Mouse (Mus musculus) heart, embryonic 14.5 days (tissue): ENCODE data around the gene Cdc42ep4. TPM values are rescaled to one million over a fixed set of nuclear protein-coding genes. Genes with fewer than 3 reads are reported as not detected.

ENCODE experiments used
- ATAC-seq: fragments of 200-750 bp; cut with Nextera tagmentation; 2 replicates; pipeline ENCODE4 v1.8.0; 2017; ENCODE audit warnings: low read depth, moderate TSS enrichment; ENCODE audit not compliant: insufficient number of reproducible peaks, insufficient read depth, low FRiP score
- H3K27ac ChIP-seq, 2 experiments: fragments of 200-500 bp in 1 of 2; fragments of 300-500 bp in 1 of 2; sonication (generic) in 1 of 2; replicated peaks in 1 of 2; 2 replicates each; pipeline ENCODE4 v1.5.1; 2012 to 2014; ENCODE audit warnings: low read depth in 2 of 2, low read length in 2 of 2, control low read depth in 1 of 2, mild to moderate bottlenecking in 1 of 2, mixed read lengths in 1 of 2; ENCODE audit not compliant: control insufficient read depth in 1 of 2, insufficient read depth in 1 of 2
- H3K27me3 ChIP-seq: fragments of 300-500 bp; sonication (generic); 2 replicates; pipeline ENCODE4 v1.6.1; 2014; ENCODE audit warnings: mild to moderate bottlenecking, low read length, control low read depth; ENCODE audit not compliant: control insufficient read depth, insufficient read depth
- H3K36me3 ChIP-seq: fragments of 300-500 bp; sonication (generic); 2 replicates; pipeline ENCODE4 v1.6.1; 2014; ENCODE audit warnings: mild to moderate bottlenecking, control low read depth, low read length, mixed read lengths; ENCODE audit not compliant: control insufficient read depth, insufficient read depth
- H3K4me1 ChIP-seq, 2 experiments: fragments of 200-500 bp in 1 of 2; fragments of 300-500 bp in 1 of 2; sonication (generic) in 1 of 2; 2 replicates each; pipeline ENCODE4 v1.6.1; 2012 to 2014; ENCODE audit warnings: low read length in 2 of 2, control low read depth in 1 of 2, mixed read lengths in 1 of 2; ENCODE audit not compliant: control insufficient read depth in 2 of 2, insufficient read depth in 2 of 2
- H3K4me2 ChIP-seq: fragments of 300-500 bp; sonication (generic); 2 replicates; pipeline ENCODE4 v1.6.1; 2014; ENCODE audit warnings: mild to moderate bottlenecking, low read length
- H3K4me3 ChIP-seq, 2 experiments: fragments of 200-500 bp in 1 of 2; fragments of 300-500 bp in 1 of 2; sonication (generic) in 1 of 2; 2 replicates each; pipeline ENCODE4 v1.5.1; 2012 to 2014; ENCODE audit warnings: low read length in 2 of 2, mild to moderate bottlenecking in 2 of 2, control low read depth in 1 of 2, low read depth in 1 of 2, moderate library complexity in 1 of 2; ENCODE audit not compliant: control insufficient read depth in 1 of 2, insufficient read depth in 1 of 2
- H3K9ac ChIP-seq: fragments of 300-500 bp; sonication (generic); 2 replicates; pipeline ENCODE4 v1.6.1; 2014; ENCODE audit warnings: mild to moderate bottlenecking, low read length
- H3K9me3 ChIP-seq: fragments of 300-500 bp; sonication (generic); 2 replicates; pipeline ENCODE4 v1.6.1; 2016; ENCODE audit warnings: low read length, control low read depth; ENCODE audit not compliant: control insufficient read depth
- WGBS: fragments of 180-500 bp; shearing (Covaris S2); extraction: QIAGEN DNeasy Blood & Tissue Kit; methylation state at CpG from one replicate; pipeline ENCODE4 v1.1.7; 2014; 5-methylcytosine and 5-hydroxymethylcytosine counted together
- polyA plus RNA-seq: library from polyadenylated mRNA; unstranded; fragments of >200 nt; fragmentation: Nextera tagmentation; extraction: Ambion mirVana; gene quantifications from 2 replicates; pipeline ENCODE4 v1.2.1, GENCODE M21; 2014

Gene Cdc42ep4
- polyA plus RNA-seq, 1 experiment from 2014 or later, result 16.8 TPM

DNA sequence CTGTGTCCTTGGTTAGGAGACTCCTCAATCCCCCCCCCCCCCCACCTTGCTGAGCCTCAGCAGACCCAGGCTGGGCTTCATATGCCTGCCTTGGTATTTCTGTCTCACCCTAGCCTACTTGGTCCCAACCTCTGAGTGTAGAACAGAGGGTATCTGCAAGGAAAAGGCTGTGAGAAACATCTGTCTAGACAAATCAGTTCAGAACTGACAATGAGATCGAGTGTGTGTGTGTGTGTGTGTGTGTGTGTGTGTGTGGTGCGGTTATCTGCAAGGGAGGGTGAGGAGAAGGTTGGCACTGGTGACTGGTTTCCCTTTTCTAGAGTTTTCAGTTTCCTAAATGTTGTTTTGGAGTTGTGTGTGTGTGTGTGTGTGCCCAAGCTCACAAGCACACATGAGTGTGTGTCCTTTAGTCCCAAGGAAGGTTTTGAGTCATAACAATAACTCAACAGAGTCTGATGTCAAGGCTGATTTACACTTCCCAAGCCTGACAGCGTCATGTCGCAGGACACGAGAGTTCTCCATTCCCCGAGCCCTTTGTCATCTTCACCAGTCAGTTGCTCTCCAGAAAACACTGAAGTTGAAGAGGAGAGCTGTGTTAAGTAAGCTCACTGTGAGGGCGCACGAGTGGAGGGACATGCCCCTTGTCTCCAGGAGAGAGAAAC lies 10.6 kb upstream of the Cdc42ep4 start:
- Histone ChIP-seq H3K4me1 (peaks cover 14 to 20% of the 10 kb centered on the region in 2 experiments), H3K27me3 (no peaks in the 10 kb centered on the region), H3K4me3 (no peak overlapping the region), H3K36me3 (no peaks in the 10 kb centered on the region), H3K9me3 (no peaks in the 10 kb centered on the region), H3K4me2 (no peak overlapping the region), H3K9ac (no peak overlapping the region), H3K27ac (no peak overlapping the region)
- WGBS, result 72% methylated on average over 8 of the region's 8 CpGs
- no peak for ATAC-seq

- Histone ChIP-seq H3K4me2 (no peak overlapping the region), H3K9ac (no peak overlapping the region), H3K4me1 (peaks cover 8 to 13% of the 10 kb centered on the region in 2 experiments), H3K4me3 (no peak overlapping the region), H3K27me3 (no peaks in the 10 kb centered on the region), H3K9me3 (no peaks in the 10 kb centered on the region), H3K27ac (no peak overlapping the region), H3K36me3 (no peaks in the 10 kb centered on the region)
- no peak for ATAC-seq
- WGBS, result 71% methylated on average over 7 of the region's 7 CpGs
These were observed 10.0 kb upstream of the Cdc42ep4 start for GRCm38 (mm10) chr11:113761646-113762045.

DNA sequence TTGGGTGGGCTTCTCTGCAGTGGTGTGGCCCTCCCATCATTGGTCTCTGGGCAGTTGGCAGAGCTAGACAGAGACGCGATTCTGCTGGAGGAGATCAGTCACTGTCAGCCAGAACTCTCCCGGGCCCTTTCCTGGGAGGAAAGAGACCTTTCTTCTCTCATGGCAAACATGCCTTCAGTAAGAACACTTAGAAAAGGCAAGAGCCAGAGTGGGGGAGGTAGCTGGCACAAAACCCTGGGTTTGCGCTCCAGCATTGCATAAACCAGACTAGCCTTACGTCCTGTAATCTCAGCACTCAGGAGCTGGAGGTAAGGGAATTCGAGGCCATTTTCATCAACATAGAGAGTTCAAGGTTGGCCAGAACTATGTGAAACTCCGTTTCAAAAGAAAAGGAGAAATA lies 8.8 kb upstream of the Cdc42ep4 start:
- H3K36me3 ChIP-seq, result no peaks in the 10 kb centered on the region
- no peak overlapping the region for H3K4me3 ChIP-seq
- 61% methylated on average over 7 of the region's 7 CpGs for WGBS
- no peak overlapping the region for H3K9ac ChIP-seq
- no peak overlapping the region for H3K27ac ChIP-seq
- H3K4me2 ChIP-seq, result no peak overlapping the region
- ATAC-seq, result no peak
- no peaks in the 10 kb centered on the region for H3K27me3 ChIP-seq
- no peaks in the 10 kb centered on the region for H3K9me3 ChIP-seq
- H3K4me1 ChIP-seq, result peaks cover 0 to 4% of the 10 kb centered on the region in 2 experiments; a peak in 1 of 4 replicates

DNA sequence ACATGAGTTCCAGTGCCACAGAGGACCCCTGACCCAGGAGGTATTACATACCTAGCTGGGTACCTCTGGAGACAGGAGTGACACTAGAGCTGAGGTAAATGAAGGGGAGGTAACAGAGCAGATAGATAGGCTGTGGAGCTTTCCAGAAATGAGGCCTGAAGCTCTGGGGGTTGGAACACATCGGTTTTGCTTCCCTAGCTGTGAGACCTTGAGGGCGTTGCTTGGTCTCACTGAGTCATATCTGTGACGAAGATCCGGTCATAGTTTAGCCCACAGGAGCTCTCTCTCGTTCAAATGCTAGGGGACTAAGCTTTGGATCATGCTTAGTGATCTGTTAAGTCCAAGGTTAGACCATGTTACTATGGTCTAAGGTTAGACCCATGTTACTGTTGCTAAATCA lies 7.2 kb upstream of the Cdc42ep4 start:
- Histone ChIP-seq H3K9ac (no peak overlapping the region), H3K36me3 (no peaks in the 10 kb centered on the region), H3K4me3 (no peak overlapping the region), H3K4me1 (peaks cover 0 to 4% of the 10 kb centered on the region in 2 experiments; a peak in 1 of 4 replicates), H3K4me2 (no peak overlapping the region), H3K27me3 (no peaks in the 10 kb centered on the region), H3K27ac (no peak overlapping the region), H3K9me3 (no peaks in the 10 kb centered on the region)
- no peak for ATAC-seq
- WGBS, result 89% methylated on average over 5 of the region's 5 CpGs

DNA sequence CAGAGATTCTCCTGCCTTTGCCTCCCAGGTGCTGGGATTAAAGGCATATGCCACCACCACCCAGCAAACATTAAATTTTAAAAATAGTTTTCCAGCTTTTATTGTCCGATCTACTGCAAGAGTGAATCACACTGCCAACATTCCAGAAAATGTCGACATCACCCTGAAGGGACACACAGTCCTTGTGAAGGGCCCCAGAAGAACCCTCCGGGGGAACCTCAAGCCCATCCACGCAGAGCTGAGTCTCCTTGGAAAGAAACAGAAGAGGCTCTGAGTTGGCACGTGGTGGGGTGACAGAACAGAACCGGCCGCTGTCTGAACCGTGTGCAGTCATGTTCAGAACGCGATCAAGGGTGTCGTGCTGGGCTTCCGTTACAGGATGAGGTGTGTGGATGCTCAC lies 4.9 kb upstream of the Cdc42ep4 start:
- H3K9me3 ChIP-seq, result no peaks in the 10 kb centered on the region
- peaks cover 4 to 6% of the 10 kb centered on the region in 2 experiments; a peak in 3 of 4 replicates for H3K4me1 ChIP-seq
- WGBS, result 95% methylated on average over 12 of the region's 12 CpGs
- no peak overlapping the region for H3K4me3 ChIP-seq
- no peak overlapping the region for H3K9ac ChIP-seq
- H3K27me3 ChIP-seq, result no peaks in the 10 kb centered on the region
- no peaks in the 10 kb centered on the region for H3K36me3 ChIP-seq
- no peak for ATAC-seq
- H3K27ac ChIP-seq, result no peak overlapping the region
- H3K4me2 ChIP-seq, result no peak overlapping the region

- WGBS, result 88% methylated on average over 14 of the region's 14 CpGs
- ATAC-seq, result no peak
- Histone ChIP-seq H3K9me3 (no peaks in the 10 kb centered on the region), H3K27me3 (no peaks in the 10 kb centered on the region), H3K4me2 (no peak overlapping the region), H3K4me3 (no peak overlapping the region), H3K9ac (no peak overlapping the region), H3K36me3 (no peaks in the 10 kb centered on the region), H3K4me1 (peaks cover 4 to 6% of the 10 kb centered on the region in 2 experiments; a peak in 3 of 4 replicates), H3K27ac (no peak overlapping the region)
These were observed 4.2 kb upstream of the Cdc42ep4 start for GRCm38 (mm10) chr11:113755878-113756277.

GRCm38 (mm10) chr11:113754845-113755244 lies 3.2 kb upstream of the Cdc42ep4 start:
- Histone ChIP-seq H3K4me1 (peaks cover 7 to 14% of the 10 kb centered on the region in 2 experiments), H3K9me3 (no peaks in the 10 kb centered on the region), H3K4me2 (no peak overlapping the region), H3K9ac (no peak overlapping the region), H3K4me3 (no peak overlapping the region), H3K27me3 (no peaks in the 10 kb centered on the region), H3K27ac (no peak overlapping the region), H3K36me3 (no peaks in the 10 kb centered on the region)
- 50% methylated on average over 9 of the region's 9 CpGs for WGBS
- no peak for ATAC-seq
